Comparison of ENCODE assay signal across 29 mouse cellular contexts in genomic region chr17:85149211-85149738, GRCm38 (mm10). TPM values are rescaled to one million over a fixed set of nuclear protein-coding genes. Genes with fewer than 3 reads are reported as not detected.
A peak's percentile ranks its signal among the peaks of the same experiment; 100 is the strongest.
DNase-seq lines count a peak whose midpoint lies in the region; ATAC-seq and TF ChIP-seq lines count a peak whose summit lies in the region.
"Had no signal": no experiment of that assay in that cellular context is flagged by ENCODE, and none has a peak within 500 bp of the region (broad histone marks: within the 10 kb centered on the region; RNA-seq: fewer than 3 reads in every experiment).

No protein-coding gene starts in this region.

- peak; percentile 44; the same call in 1 of the 2 replicates for ATAC-seq in neural tube, embryonic 14.5 days (ENCODE audit: low read depth)
- ATAC-seq: CD4-positive, CD25-positive, alpha-beta regulatory T cell, adult 4 months; forebrain, embryonic 15.5 days; hindbrain, embryonic 16.5 days; intestine, embryonic 15.5 days had no signal

- no peaks in the 10 kb centered on the region for H3K27me3 ChIP-seq in neural tube, embryonic 14.5 days (ENCODE audit: control insufficient read depth, insufficient read depth, low read length)
- H3K27me3 ChIP-seq: embryonic facial prominence, embryonic 13.5 days; heart, embryonic 12.5 days; heart, embryonic 15.5 days; hindbrain, embryonic 13.5 days; intestine, embryonic 15.5 days had no signal

- in situ Hi-C loops in ES-E14 (cut with MboI; ENCODE audit: low sequenced_read_pairs in 2 of 2, unreplicated experiment in 2 of 2) = no loop called here

- no peaks in the 10 kb centered on the region for H3K36me3 ChIP-seq in ES-E14 (ENCODE audit: control insufficient read depth, insufficient read depth, low read length, poor library complexity, severe bottlenecking)
- no peaks in the 10 kb centered on the region for H3K36me3 ChIP-seq in neural tube, embryonic 14.5 days (ENCODE audit: control insufficient read depth, insufficient read depth, low read length)
- H3K36me3 ChIP-seq: embryonic facial prominence, embryonic 10.5 days; embryonic facial prominence, embryonic 13.5 days; forebrain, embryonic 12.5 days; forebrain, embryonic 15.5 days; heart, embryonic 12.5 days; heart, embryonic 15.5 days; hindbrain, embryonic 10.5 days; hindbrain, embryonic 13.5 days; intestine, embryonic 15.5 days had no signal

- H3K27ac ChIP-seq in ES-E14 (ENCODE audit: insufficient read depth, low read depth, low read length, poor library complexity, severe bottlenecking) = peak overlapping the region; percentile 28; the same call in 1 of the 2 replicates
- H3K27ac ChIP-seq in neural tube, embryonic 14.5 days (ENCODE audit: low read depth, low read length) = no peak overlapping the region
- H3K27ac ChIP-seq: embryonic facial prominence, embryonic 10.5 days; embryonic facial prominence, embryonic 13.5 days; forebrain, embryonic 12.5 days; forebrain, embryonic 15.5 days; heart, embryonic 15.5 days; hindbrain, embryonic 10.5 days; hindbrain, embryonic 13.5 days; intestine, embryonic 15.5 days had no signal

- no peak overlapping the region for H3K9ac ChIP-seq in ES-E14 (ENCODE audit: insufficient read depth, low read depth, low read length, poor library complexity, severe bottlenecking)
- H3K9ac ChIP-seq in neural tube, embryonic 14.5 days (replicated peaks; ENCODE audit: low read depth, low read length) = no peak overlapping the region
- H3K9ac ChIP-seq: embryonic facial prominence, embryonic 13.5 days; forebrain, embryonic 12.5 days; forebrain, embryonic 15.5 days; heart, embryonic 12.5 days; heart, embryonic 15.5 days; hindbrain, embryonic 13.5 days; intestine, embryonic 15.5 days had no signal

- intact Hi-C loops in gastrocnemius, postnatal 14 days (cut with DNase I; ENCODE audit: low total_unique reads) = no loop called here

- WGBS in neural tube, embryonic 14.5 days = 6% methylated on average over 3 of the region's 3 CpGs

- no peaks in the 10 kb centered on the region for H3K9me3 ChIP-seq in ES-E14 (ENCODE audit: control insufficient read depth, insufficient read depth, low read depth, low read length)
- H3K9me3 ChIP-seq in neural tube, embryonic 14.5 days (ENCODE audit: control insufficient read depth, low read length) = no peaks in the 10 kb centered on the region
- H3K9me3 ChIP-seq: embryonic facial prominence, embryonic 10.5 days; embryonic facial prominence, embryonic 13.5 days; forebrain, embryonic 12.5 days; forebrain, embryonic 15.5 days; heart, embryonic 12.5 days; heart, embryonic 15.5 days; hindbrain, embryonic 10.5 days; hindbrain, embryonic 13.5 days; intestine, embryonic 15.5 days had no signal

- H3K4me2 ChIP-seq in neural tube, embryonic 14.5 days (ENCODE audit: low read depth, low read length) = no peak overlapping the region
- H3K4me2 ChIP-seq: embryonic facial prominence, embryonic 13.5 days; forebrain, embryonic 12.5 days; forebrain, embryonic 15.5 days; heart, embryonic 12.5 days; heart, embryonic 15.5 days; hindbrain, embryonic 13.5 days; intestine, embryonic 15.5 days had no signal

- H3K4me1 ChIP-seq in ES-E14 (ENCODE audit: control insufficient read depth in 2 of 2, insufficient read depth in 2 of 2, low read length in 2 of 2, poor library complexity in 1 of 2) = peaks cover 9 to 18% of the 10 kb centered on the region in 2 experiments; a peak in 3 of 4 replicates
- no peaks in the 10 kb centered on the region; the same call in 1 of the 2 replicates for H3K4me1 ChIP-seq in neural tube, embryonic 14.5 days (ENCODE audit: control insufficient read depth, insufficient read depth, low read length)
- H3K4me1 ChIP-seq: embryonic facial prominence, embryonic 13.5 days; heart, embryonic 15.5 days had no signal

- DNase-seq in retina, postnatal 1 day = peak; percentile 62
- DNase-seq in retina, embryonic 14.5 days (ENCODE audit: low spot score) = no peak
- DNase-seq in ES-E14 (ENCODE audit: low read depth, low spot score) (no peak), MN1 (ENCODE audit: low spot score) (no peak)
- DNase-seq in gastrocnemius, postnatal 14 days = no peak
- no peak for DNase-seq in frontal cortex, postnatal 10 days (ENCODE audit: low spot score in 2 of 2)
- DNase-seq: adrenal gland, postnatal 10 days; adrenal gland, postnatal 36 days; cerebellum, adult 11 months; cerebellum, adult 2 months; cerebellum, postnatal 10 days; cerebellum, postnatal 36 days; embryo, embryonic 11 days; gastrocnemius, postnatal 10 days; heart, postnatal 10 days; heart, postnatal 36 days had no signal

- H3K4me3 ChIP-seq in ES-E14 (ENCODE audit: insufficient read depth in 1 of 2, low read depth in 1 of 2, low read length in 2 of 2, poor library complexity in 1 of 2, severe bottlenecking in 1 of 2) = no peak overlapping the region
- H3K4me3 ChIP-seq in neural tube, embryonic 14.5 days (ENCODE audit: low read depth, low read length) = no peak overlapping the region
- H3K4me3 ChIP-seq: embryonic facial prominence, embryonic 10.5 days; embryonic facial prominence, embryonic 13.5 days; erythroblast, embryonic 14.5 days; forebrain, embryonic 12.5 days; forebrain, embryonic 15.5 days; heart, embryonic 12.5 days; heart, embryonic 15.5 days; hindbrain, embryonic 10.5 days; hindbrain, embryonic 13.5 days; intestine, embryonic 15.5 days had no signal

TF ChIP-seq in ES-E14, 5 proteins besides CTCF, POLR2A, EP300 and RAD21:
- TF ChIP-seq MAFK (IDR thresholded peaks at IDR 0.05; ENCODE audit: insufficient read depth, low read depth, low read length) (no peak), ZC3H11A (IDR thresholded peaks at IDR 0.05; ENCODE audit: borderline replicate concordance, low read depth, low read length) (no peak), CHD2 (IDR thresholded peaks at IDR 0.05; ENCODE audit: low read depth, low read length) (no peak), ZNF384 (IDR thresholded peaks at IDR 0.05; ENCODE audit: low read depth, low read length) (no peak), HCFC1 (IDR thresholded peaks at IDR 0.05; ENCODE audit: borderline replicate concordance, insufficient read depth, low read length) (no peak)

RNA-seq across cellular contexts. Expression of gene Camkmt, which starts 58.9 kb away (rescaled TPM):
- 7.1 and 10.2 TPM in 2 replicates for total RNA-seq in ES-E14 (2012; rRNA removed)
- polyA plus RNA-seq in neural tube, embryonic 14.5 days (2014; fragmentation: Nextera tagmentation; extraction: Ambion mirVana) = 21.7 and 24.5 TPM in 2 replicates
- total RNA-seq in gastrocnemius, postnatal 14 days (2021) = 1 to 10 TPM; 1.5 to 1.7 TPM

RNA-seq across cellular contexts. Expression of gene Prepl, which starts 59.2 kb away (rescaled TPM):
- 14.3 and 16.6 TPM in 2 replicates for total RNA-seq in ES-E14 (2012; rRNA removed)
- polyA plus RNA-seq in neural tube, embryonic 14.5 days (2014; fragmentation: Nextera tagmentation; extraction: Ambion mirVana) = 177 and 199 TPM in 2 replicates
- total RNA-seq in gastrocnemius, postnatal 14 days (2021) = 10 to 100 TPM; 85.9 to 87.3 TPM
